Mouse (Mus musculus): ENCODE data around the gene Dcx. TPM values are rescaled to one million over a fixed set of nuclear protein-coding genes. Genes with fewer than 3 reads are reported as not detected.
A peak's percentile ranks its signal among the peaks of the same experiment; 100 is the strongest.

The Dcx gene
- polyA plus RNA-seq (2014; fragmentation: Nextera tagmentation; extraction: Ambion mirVana): 80.7 and 81.7 TPM in 2 replicates

DNA sequence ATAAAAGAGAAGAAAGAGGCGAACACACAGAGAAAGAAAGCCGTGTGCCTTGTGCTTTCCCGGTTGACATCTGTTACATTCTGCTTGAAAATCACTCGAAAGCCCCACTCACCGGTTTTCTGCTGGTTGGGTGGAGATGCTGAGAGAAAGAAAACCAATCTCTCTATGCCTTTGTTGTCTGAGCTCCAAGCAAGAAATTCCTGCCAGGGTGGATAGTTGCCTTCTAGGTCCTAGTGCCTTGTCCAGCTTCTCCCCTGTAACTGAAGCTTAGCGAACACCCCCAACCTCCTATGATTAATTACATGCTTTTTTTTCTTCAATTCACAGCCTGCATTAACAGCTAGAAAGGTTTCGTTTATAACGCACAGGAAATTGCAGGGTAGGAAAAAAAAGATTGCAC, at the start of gene Dcx:
TSS of gene Dcx (minus strand) at position 354 of the 400 bp plus-strand sequence.
- H3K4me2 ChIP-seq (ENCODE audit: low read depth, low read length, severe bottlenecking): peak within 1 kb of the TSS; percentile 11; the same call in 1 of the 2 replicates
- WGBS: 38% methylated on average over 8 of the region's 8 CpGs
- peak; percentile 69 for ATAC-seq (replicated peaks; ENCODE audit: low FRiP score)
- no peaks in the 10 kb centered on the region for H3K36me3 ChIP-seq (ENCODE audit: control insufficient read depth, insufficient read depth, low read length)
- H3K27ac ChIP-seq (ENCODE audit: low read depth, low read length): peak within 1 kb of the TSS; percentile 74
- H3K9ac ChIP-seq (ENCODE audit: low read length): peak within 1 kb of the TSS; percentile 49
- H3K4me3 ChIP-seq (ENCODE audit: low read depth, low read length): peak within 1 kb of the TSS; percentile 26
- peak; percentile 48 for DNase-seq (ENCODE audit: low spot score)
- H3K4me1 ChIP-seq (replicated peaks; ENCODE audit: control insufficient read depth, insufficient read depth, low read length): no peaks in the 10 kb centered on the region
- H3K9me3 ChIP-seq (ENCODE audit: control insufficient read depth, low read length): no peaks in the 10 kb centered on the region
- no peaks in the 10 kb centered on the region; the same call in 1 of the 2 replicates for H3K27me3 ChIP-seq (ENCODE audit: control insufficient read depth, insufficient read depth, low read length)

DNA sequence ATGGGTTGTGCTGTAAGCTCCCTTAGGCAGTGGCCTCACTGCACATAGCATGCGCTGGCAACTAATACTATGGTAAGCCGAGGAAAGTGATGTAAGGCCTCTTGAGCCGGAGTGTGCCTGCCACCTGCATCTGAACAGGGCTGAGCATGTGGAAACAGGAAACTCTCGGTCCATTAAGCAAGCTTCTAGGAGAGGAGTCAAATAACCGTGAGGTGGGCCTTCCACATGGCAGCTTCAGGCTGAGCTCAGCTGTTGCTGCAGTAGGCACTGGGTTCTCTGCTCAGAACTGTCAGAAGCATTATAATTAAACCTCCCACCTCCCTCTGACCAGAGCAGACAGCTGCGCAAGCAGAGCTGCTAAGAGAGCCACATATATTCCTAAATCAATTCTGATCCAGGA, 33.1 kb upstream of the Dcx start:
- Histone ChIP-seq H3K27ac (ENCODE audit: low read depth, low read length) (no peak overlapping the region), H3K9me3 (ENCODE audit: control insufficient read depth, low read length) (no peaks in the 10 kb centered on the region), H3K4me3 (ENCODE audit: low read depth, low read length) (no peak overlapping the region), H3K27me3 (ENCODE audit: control insufficient read depth, insufficient read depth, low read length) (no peaks in the 10 kb centered on the region), H3K4me1 (replicated peaks; ENCODE audit: control insufficient read depth, insufficient read depth, low read length) (no peaks in the 10 kb centered on the region), H3K9ac (ENCODE audit: low read length) (no peak overlapping the region), H3K4me2 (ENCODE audit: low read depth, low read length, severe bottlenecking) (no peak overlapping the region), H3K36me3 (ENCODE audit: control insufficient read depth, insufficient read depth, low read length) (no peaks in the 10 kb centered on the region)
- ATAC-seq (replicated peaks; ENCODE audit: low FRiP score): no peak
- no peak for DNase-seq (ENCODE audit: low spot score)
- 64% methylated on average over 6 of the region's 6 CpGs for WGBS

DNA sequence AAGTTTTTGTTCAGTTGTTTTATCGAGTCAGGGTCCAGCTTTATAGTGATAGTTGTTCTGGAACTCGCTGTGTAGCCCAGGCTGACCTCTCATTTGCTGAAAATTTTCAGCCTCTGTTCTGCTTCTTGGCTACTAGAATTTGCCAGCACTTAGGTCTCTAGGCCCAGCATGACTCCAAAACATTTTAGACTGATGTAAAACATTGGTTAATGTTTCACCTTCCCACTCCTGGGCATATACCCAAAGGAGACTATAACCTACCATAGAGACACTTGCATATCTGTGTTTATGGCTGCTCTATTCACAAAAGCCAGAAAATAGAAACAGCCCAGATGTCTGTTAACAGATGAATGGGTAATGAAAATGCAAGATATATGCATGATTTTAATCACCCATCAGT, 560 bp upstream of the Dcx start:
- H3K36me3 ChIP-seq (ENCODE audit: control insufficient read depth, insufficient read depth, low read length): no peaks in the 10 kb centered on the region
- WGBS: 70% methylated on average over 2 of the region's 2 CpGs
- DNase-seq (ENCODE audit: low spot score) (no peak), ATAC-seq (replicated peaks; ENCODE audit: low FRiP score) (no peak)
- H3K27ac ChIP-seq (ENCODE audit: low read depth, low read length): no peak overlapping the region
- no peak overlapping the region for H3K4me2 ChIP-seq (ENCODE audit: low read depth, low read length, severe bottlenecking)
- no peak overlapping the region for H3K4me3 ChIP-seq (ENCODE audit: low read depth, low read length)
- no peaks in the 10 kb centered on the region for H3K4me1 ChIP-seq (replicated peaks; ENCODE audit: control insufficient read depth, insufficient read depth, low read length)
- H3K27me3 ChIP-seq (ENCODE audit: control insufficient read depth, insufficient read depth, low read length): no peaks in the 10 kb centered on the region; the same call in 1 of the 2 replicates
- no peak overlapping the region for H3K9ac ChIP-seq (ENCODE audit: low read length)
- H3K9me3 ChIP-seq (ENCODE audit: control insufficient read depth, low read length): no peaks in the 10 kb centered on the region

DNA sequence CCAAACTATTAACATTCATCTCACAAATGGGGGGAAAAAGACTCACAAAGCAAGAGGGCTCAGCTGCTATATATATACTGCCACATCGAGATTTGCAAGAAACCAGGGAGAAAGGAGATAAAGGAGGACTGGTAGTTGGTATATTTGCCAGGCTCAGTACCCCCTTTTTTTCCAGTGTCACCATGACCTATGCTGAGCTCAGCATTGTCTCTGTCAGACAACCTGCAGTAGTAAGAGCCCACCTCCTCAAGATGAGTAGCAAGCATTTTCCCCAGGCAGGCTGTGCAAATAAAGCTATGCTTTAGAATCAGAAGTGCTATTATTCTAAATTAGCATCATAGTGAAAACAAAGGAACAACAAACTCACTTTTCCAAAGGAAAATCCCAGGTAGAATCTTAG, 581 bp downstream of the Dcx start:
- ATAC-seq (replicated peaks; ENCODE audit: low FRiP score) (no peak), DNase-seq (ENCODE audit: low spot score) (no peak)
- Histone ChIP-seq H3K27me3 (ENCODE audit: control insufficient read depth, insufficient read depth, low read length) (no peaks in the 10 kb centered on the region; the same call in 1 of the 2 replicates), H3K27ac (ENCODE audit: low read depth, low read length) (peak overlapping the region; percentile 74), H3K9me3 (ENCODE audit: control insufficient read depth, low read length) (no peaks in the 10 kb centered on the region), H3K4me2 (ENCODE audit: low read depth, low read length, severe bottlenecking) (peak overlapping the region; percentile 11; the same call in 1 of the 2 replicates), H3K4me3 (ENCODE audit: low read depth, low read length) (peak overlapping the region; percentile 26), H3K9ac (ENCODE audit: low read length) (peak overlapping the region; percentile 49), H3K36me3 (ENCODE audit: control insufficient read depth, insufficient read depth, low read length) (no peaks in the 10 kb centered on the region), H3K4me1 (replicated peaks; ENCODE audit: control insufficient read depth, insufficient read depth, low read length) (no peaks in the 10 kb centered on the region)
- 58% methylated on average over 1 of the region's 1 CpGs for WGBS

- Histone ChIP-seq H3K4me3 (ENCODE audit: low read depth, low read length) (peak overlapping the region; percentile 26), H3K4me1 (replicated peaks; ENCODE audit: control insufficient read depth, insufficient read depth, low read length) (no peaks in the 10 kb centered on the region), H3K27me3 (ENCODE audit: control insufficient read depth, insufficient read depth, low read length) (no peaks in the 10 kb centered on the region; the same call in 1 of the 2 replicates), H3K9ac (ENCODE audit: low read length) (peak overlapping the region; percentile 49; the same call in 1 of the 2 replicates), H3K4me2 (ENCODE audit: low read depth, low read length, severe bottlenecking) (peak overlapping the region; percentile 31; the same call in 1 of the 2 replicates), H3K36me3 (ENCODE audit: control insufficient read depth, insufficient read depth, low read length) (no peaks in the 10 kb centered on the region), H3K27ac (ENCODE audit: low read depth, low read length) (peak overlapping the region; percentile 74), H3K9me3 (ENCODE audit: control insufficient read depth, low read length) (no peaks in the 10 kb centered on the region)
- 31% methylated on average over 6 of the region's 6 CpGs for WGBS
- no peak for DNase-seq (ENCODE audit: low spot score)
- ATAC-seq (replicated peaks; ENCODE audit: low FRiP score): peak; percentile 83
Measured at GRCm38 (mm10) chrX:143931400-143932185, 1.5 kb downstream of the Dcx start.

GRCm38 (mm10) chrX:143922070-143922469, 11.0 kb downstream of the Dcx start:
- H3K4me3 ChIP-seq (ENCODE audit: low read depth, low read length): no peak overlapping the region
- WGBS: 89% methylated on average over 5 of the region's 5 CpGs
- no peaks in the 10 kb centered on the region; the same call in 1 of the 2 replicates for H3K27me3 ChIP-seq (ENCODE audit: control insufficient read depth, insufficient read depth, low read length)
- H3K9ac ChIP-seq (ENCODE audit: low read length): no peak overlapping the region
- H3K36me3 ChIP-seq (ENCODE audit: control insufficient read depth, insufficient read depth, low read length): no peaks in the 10 kb centered on the region
- H3K27ac ChIP-seq (ENCODE audit: low read depth, low read length): no peak overlapping the region
- no peak overlapping the region for H3K4me2 ChIP-seq (ENCODE audit: low read depth, low read length, severe bottlenecking)
- no peak for ATAC-seq (replicated peaks; ENCODE audit: low FRiP score)
- DNase-seq (ENCODE audit: low spot score): no peak
- no peaks in the 10 kb centered on the region for H3K9me3 ChIP-seq (ENCODE audit: control insufficient read depth, low read length)
- no peaks in the 10 kb centered on the region for H3K4me1 ChIP-seq (replicated peaks; ENCODE audit: control insufficient read depth, insufficient read depth, low read length)

GRCm38 (mm10) chrX:143906699-143907471, 26.2 kb downstream of the Dcx start:
- no peak overlapping the region for H3K4me3 ChIP-seq (ENCODE audit: low read depth, low read length)
- 19% methylated on average over 3 of the region's 3 CpGs for WGBS
- peak overlapping the region; percentile 74 for H3K27ac ChIP-seq (ENCODE audit: low read depth, low read length)
- 0 out of 2 replicates have a peak, but pooled peaks cover 2% of the 10 kb centered on the region for H3K4me1 ChIP-seq (replicated peaks; ENCODE audit: control insufficient read depth, insufficient read depth, low read length)
- H3K9me3 ChIP-seq (ENCODE audit: control insufficient read depth, low read length): no peaks in the 10 kb centered on the region
- peak; percentile 51 for DNase-seq (ENCODE audit: low spot score)
- H3K27me3 ChIP-seq (ENCODE audit: control insufficient read depth, insufficient read depth, low read length): no peaks in the 10 kb centered on the region
- no peak overlapping the region for H3K9ac ChIP-seq (ENCODE audit: low read length)
- no peak overlapping the region for H3K4me2 ChIP-seq (ENCODE audit: low read depth, low read length, severe bottlenecking)
- H3K36me3 ChIP-seq (ENCODE audit: control insufficient read depth, insufficient read depth, low read length): no peaks in the 10 kb centered on the region
- peak; percentile 88 for ATAC-seq (replicated peaks; ENCODE audit: low FRiP score)

DNA sequence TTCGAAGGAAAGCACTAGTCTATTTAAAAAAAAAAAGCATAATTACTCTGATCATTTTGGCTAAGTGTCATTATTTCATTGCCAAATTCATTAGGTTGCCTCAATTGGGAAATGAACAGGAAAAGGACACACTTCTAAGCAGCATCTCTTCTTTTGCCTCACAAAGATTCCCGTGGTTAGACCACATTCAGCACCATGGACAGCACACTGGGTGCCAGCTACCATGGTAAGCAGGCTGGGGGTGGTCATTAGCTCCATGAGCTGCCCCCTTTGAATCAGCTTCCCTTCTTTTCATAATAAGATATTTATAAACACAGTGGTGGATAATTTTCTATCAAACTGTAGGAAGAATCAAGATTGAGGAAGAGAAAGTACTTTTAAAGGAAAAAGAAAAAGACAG, 28.4 kb downstream of the Dcx start:
- WGBS: 35% methylated on average over 2 of the region's 2 CpGs
- H3K4me2 ChIP-seq (ENCODE audit: low read depth, low read length, severe bottlenecking): no peak overlapping the region
- no peak overlapping the region for H3K4me3 ChIP-seq (ENCODE audit: low read depth, low read length)
- DNase-seq (ENCODE audit: low spot score): peak; percentile 63
- no peaks in the 10 kb centered on the region for H3K9me3 ChIP-seq (ENCODE audit: control insufficient read depth, low read length)
- H3K36me3 ChIP-seq (ENCODE audit: control insufficient read depth, insufficient read depth, low read length): no peaks in the 10 kb centered on the region
- no peak overlapping the region for H3K27ac ChIP-seq (ENCODE audit: low read depth, low read length)
- 0 out of 2 replicates have a peak, but pooled peaks cover 2% of the 10 kb centered on the region for H3K4me1 ChIP-seq (replicated peaks; ENCODE audit: control insufficient read depth, insufficient read depth, low read length)
- no peak for ATAC-seq (replicated peaks; ENCODE audit: low FRiP score)
- H3K9ac ChIP-seq (ENCODE audit: low read length): no peak overlapping the region
- no peaks in the 10 kb centered on the region for H3K27me3 ChIP-seq (ENCODE audit: control insufficient read depth, insufficient read depth, low read length)
